Mouse (Mus musculus) liver, adult 2 months (tissue): ENCODE data around the gene Gm13420. TPM values are rescaled to one million over a fixed set of nuclear protein-coding genes. Genes with fewer than 3 reads are reported as not detected.
A peak's percentile ranks its signal among the peaks of the same experiment; 100 is the strongest.

Experiments used
- DNase-seq: peaks from one replicate; pipeline ENCODE4 v3.0.0-alpha.2; 2011; ENCODE audit warnings: low read depth, low spot score; ENCODE audit errors: extremely low read depth
- H3K27ac ChIP-seq: fragments of 200-500 bp; replicated peaks from 2 replicates; pipeline ENCODE4 v1.5.1; 2012; ENCODE audit warnings: low read depth, mild to moderate bottlenecking, control low read depth, inconsistent platforms, low read length; ENCODE audit not compliant: insufficient read depth
- H3K27me3 ChIP-seq: fragments of 200-500 bp; 2 replicates; pipeline ENCODE4 v1.6.1; 2012; ENCODE audit warnings: mild to moderate bottlenecking, moderate library complexity, low read length, inconsistent platforms; ENCODE audit not compliant: control insufficient read depth, insufficient read depth
- H3K36me3 ChIP-seq: fragments of 200-500 bp; 2 replicates; pipeline ENCODE4 v1.6.1; 2012; ENCODE audit warnings: low read length, inconsistent platforms; ENCODE audit not compliant: control insufficient read depth, insufficient read depth
- H3K4me1 ChIP-seq: fragments of 200-500 bp; 2 replicates; pipeline ENCODE4 v1.6.1; 2011; ENCODE audit warnings: low read length; ENCODE audit not compliant: control insufficient read depth, insufficient read depth
- H3K4me3 ChIP-seq: fragments of 200-500 bp; 2 replicates; pipeline ENCODE4 v1.5.1; 2011; ENCODE audit warnings: low read depth, mild to moderate bottlenecking, control low read depth, low read length, moderate library complexity; ENCODE audit not compliant: insufficient read depth
- H3K79me2 ChIP-seq: fragments of 200-500 bp; 2 replicates; pipeline ENCODE4 v1.6.1; 2012; ENCODE audit warnings: inconsistent platforms, mild to moderate bottlenecking, low read length, moderate library complexity; ENCODE audit not compliant: control insufficient read depth, insufficient read depth
- H3K9ac ChIP-seq: fragments of 200-500 bp; 2 replicates; pipeline ENCODE4 v1.6.1; 2012; ENCODE audit warnings: low read depth, mild to moderate bottlenecking, control low read depth, inconsistent platforms, low read length
- CTCF ChIP-seq: fragments of 200-500 bp; IDR thresholded peaks from 2 replicates; pipeline ENCODE4 v1.5.1; 2011; ENCODE audit warnings: low read depth, low read length, control low read depth
- POLR2A ChIP-seq: fragments of 200-500 bp; IDR thresholded peaks from 2 replicates; pipeline ENCODE4 v1.6.1; 2011; ENCODE audit warnings: low read length, control low read depth; ENCODE audit not compliant: insufficient read depth; ENCODE audit errors: extremely low read depth
- WGBS: fragments of 180-500 bp; shearing (Covaris S2); methylation state at CpG from one replicate; pipeline ENCODE4 v1.1.7; 2018; 5-methylcytosine and 5-hydroxymethylcytosine counted together
- polyA plus RNA-seq: library from polyadenylated mRNA; depleted of rRNA; stranded (reverse); fragments of >200 nt; gene quantifications from 2 replicates; pipeline ENCODE4 v1.2.3, GENCODE M21; 2012
- total RNA-seq: library from RNA; depleted of rRNA; stranded (reverse); fragments of >200 nt; gene quantifications from 2 replicates; pipeline ENCODE4 v1.2.3, GENCODE M21; 2014

Gene Gm13420
- total and polyA plus RNA-seq, 2 experiments, result 0.18 to 0.86 TPM

- DNase-seq, result no peak
- no peak overlapping the region for H3K27ac ChIP-seq
- no peak overlapping the region for H3K4me3 ChIP-seq
- H3K27me3 ChIP-seq, result no peaks in the 10 kb centered on the region
- no peaks in the 10 kb centered on the region for H3K36me3 ChIP-seq
- H3K9ac ChIP-seq, result no peak overlapping the region
- TF ChIP-seq CTCF, result no peak
- no peak for TF ChIP-seq POLR2A
- H3K4me1 ChIP-seq, result peaks cover 7% of the 10 kb centered on the region; the same call in 1 of the 2 replicates
- no peaks in the 10 kb centered on the region for H3K79me2 ChIP-seq
These were observed 4.2 kb upstream of the Gm13420 start for GRCm38 (mm10) chr2:29755693-29756092.

- DNase-seq, result no peak
- H3K4me3 ChIP-seq, result no peak overlapping the region
- H3K79me2 ChIP-seq, result no peaks in the 10 kb centered on the region
- no peak overlapping the region for H3K9ac ChIP-seq
- peaks cover 7% of the 10 kb centered on the region; the same call in 1 of the 2 replicates for H3K4me1 ChIP-seq
- no peak overlapping the region for H3K27ac ChIP-seq
- 92% methylated on average over 5 of the region's 5 CpGs for WGBS
- no peaks in the 10 kb centered on the region for H3K36me3 ChIP-seq
- TF ChIP-seq CTCF, result no peak
- TF ChIP-seq POLR2A, result no peak
- H3K27me3 ChIP-seq, result 0 out of 2 replicates have a peak, but pooled peaks cover under 1% of the 10 kb centered on the region
These were observed 912 bp upstream of the Gm13420 start for GRCm38 (mm10) chr2:29752397-29752796.

GRCm38 (mm10) chr2:29748499-29748898 is 3.0 kb downstream of the Gm13420 start:
- Histone ChIP-seq H3K79me2 (no peaks in the 10 kb centered on the region), H3K9ac (no peak overlapping the region), H3K27me3 (0 out of 2 replicates have a peak, but pooled peaks cover 5% of the 10 kb centered on the region), H3K4me3 (no peak overlapping the region), H3K36me3 (no peaks in the 10 kb centered on the region), H3K4me1 (peaks cover 7% of the 10 kb centered on the region; the same call in 1 of the 2 replicates), H3K27ac (no peak overlapping the region)
- 86% methylated on average over 4 of the region's 4 CpGs for WGBS
- DNase-seq, result no peak
- TF ChIP-seq POLR2A (no peak), CTCF (no peak)

- H3K4me1 ChIP-seq, result peaks cover 7% of the 10 kb centered on the region; the same call in 1 of the 2 replicates
- no peaks in the 10 kb centered on the region for H3K79me2 ChIP-seq
- 0 out of 2 replicates have a peak, but pooled peaks cover 5% of the 10 kb centered on the region for H3K27me3 ChIP-seq
- 77% methylated on average over 5 of the region's 5 CpGs for WGBS
- no peak overlapping the region for H3K4me3 ChIP-seq
- H3K27ac ChIP-seq, result no peak overlapping the region
- no peak for TF ChIP-seq POLR2A
- TF ChIP-seq CTCF, result peak; percentile 18; the same call in 1 of the 2 replicates
- no peak for DNase-seq
- H3K9ac ChIP-seq, result no peak overlapping the region
- H3K36me3 ChIP-seq, result no peaks in the 10 kb centered on the region
These were observed 3.6 kb downstream of the Gm13420 start for GRCm38 (mm10) chr2:29747852-29748251.

- Histone ChIP-seq H3K9ac (no peak overlapping the region), H3K36me3 (no peaks in the 10 kb centered on the region), H3K4me1 (peaks cover 7% of the 10 kb centered on the region; the same call in 1 of the 2 replicates), H3K27me3 (0 out of 2 replicates have a peak, but pooled peaks cover 5% of the 10 kb centered on the region), H3K4me3 (no peak overlapping the region), H3K79me2 (no peaks in the 10 kb centered on the region), H3K27ac (no peak overlapping the region)
- WGBS, result 50% methylated on average over 50 of the region's 50 CpGs
- DNase-seq, result no peak
- TF ChIP-seq CTCF, result no peak
- TF ChIP-seq POLR2A, result no peak
These were observed 4.2 kb downstream of the Gm13420 start for GRCm38 (mm10) chr2:29747188-29747782.

- no peak for DNase-seq
- Histone ChIP-seq H3K4me3 (no peak overlapping the region), H3K9ac (no peak overlapping the region), H3K36me3 (no peaks in the 10 kb centered on the region), H3K27me3 (0 out of 2 replicates have a peak, but pooled peaks cover 5% of the 10 kb centered on the region), H3K27ac (no peak overlapping the region), H3K4me1 (no peaks in the 10 kb centered on the region), H3K79me2 (no peaks in the 10 kb centered on the region)
- 77% methylated on average over 6 of the region's 6 CpGs for WGBS
- TF ChIP-seq POLR2A (no peak), CTCF (no peak)
These were observed 7.2 kb downstream of the Gm13420 start for GRCm38 (mm10) chr2:29744256-29744655.
